ENCODE assay signal across 9 mouse cellular contexts in genomic region chr7:57473811-57474525, GRCm38 (mm10). TPM values are rescaled to one million over a fixed set of nuclear protein-coding genes. Genes with fewer than 3 reads are reported as not detected.
DNase-seq lines count a peak whose midpoint lies in the region; ATAC-seq lines count a peak whose summit lies in the region.
"Had no signal": no experiment of that assay in that cellular context is flagged by ENCODE, and none has a peak within 500 bp of the region (broad histone marks: within the 10 kb centered on the region; RNA-seq: fewer than 3 reads in every experiment).

No protein-coding gene starts in this region.

- H3K27ac ChIP-seq in midbrain, embryonic 13.5 days, result no peak overlapping the region
- H3K27ac ChIP-seq: limb, embryonic 12.5 days had no signal

- H3K9me3 ChIP-seq in midbrain, embryonic 13.5 days, result no peaks in the 10 kb centered on the region
- H3K9me3 ChIP-seq: limb, embryonic 12.5 days had no signal

- ATAC-seq in midbrain, embryonic 13.5 days, result peak; percentile 90
- ATAC-seq in megakaryocyte progenitor cell, adult 5-6 weeks (replicated peaks; ENCODE audit: poor library complexity), result no peak

- no peaks in the 10 kb centered on the region for H3K27me3 ChIP-seq in midbrain, embryonic 13.5 days
- H3K27me3 ChIP-seq: limb, embryonic 12.5 days had no signal

- DNase-seq in urinary bladder, postnatal 14 days (ENCODE audit: low spot score), result peak; percentile 50
- DNase-seq in urinary bladder, postnatal 4 days (ENCODE audit: low spot score in 2 of 2), result no peak
- peak; percentile 16 for DNase-seq in cerebellum, adult 8-10 months
- peak; percentile 59 to 90 for DNase-seq in frontal cortex, adult 2 months (ENCODE audit: extremely low spot score in 1 of 2, low spot score in 1 of 2)
- peak; percentile 72 for DNase-seq in layer of hippocampus, adult 11-12 months (ENCODE audit: low spot score)
- DNase-seq in spleen, postnatal 4 days (ENCODE audit: low spot score in 2 of 2), result no peak

- no peaks in the 10 kb centered on the region for H3K4me1 ChIP-seq in midbrain, embryonic 13.5 days (replicated peaks)
- H3K4me1 ChIP-seq: limb, embryonic 12.5 days had no signal

- no peak overlapping the region for H3K4me3 ChIP-seq in midbrain, embryonic 13.5 days (replicated peaks)
- H3K4me3 ChIP-seq: limb, embryonic 12.5 days had no signal

- H3K36me3 ChIP-seq in midbrain, embryonic 13.5 days, result no peaks in the 10 kb centered on the region
- H3K36me3 ChIP-seq: limb, embryonic 12.5 days had no signal

- 83% methylated on average over 4 of the region's 4 CpGs for WGBS in midbrain, embryonic 13.5 days

- H3K4me2 ChIP-seq in midbrain, embryonic 13.5 days (replicated peaks), result no peak overlapping the region
- H3K4me2 ChIP-seq: limb, embryonic 12.5 days had no signal

- no peak overlapping the region for H3K9ac ChIP-seq in midbrain, embryonic 13.5 days (replicated peaks)
- H3K9ac ChIP-seq: limb, embryonic 12.5 days had no signal

RNA-seq across cellular contexts. Expression of gene Gabra5, which starts 35.9 kb away (rescaled TPM):
- 84.3 and 85.0 TPM in 2 replicates for polyA plus RNA-seq in frontal cortex, adult 2 months (2012; rRNA removed)
- polyA plus RNA-seq in midbrain, embryonic 13.5 days (2015; fragmentation: Nextera tagmentation; extraction: Ambion mirVana), result 8.3 and 9.6 TPM in 2 replicates
- total RNA-seq in megakaryocyte progenitor cell, adult 5-6 weeks (2015), result not detected in 2 replicates
- total RNA-seq in megakaryocyte progenitor cell, adult 5-6 weeks (2017), result not detected in 2 replicates

RNA-seq across cellular contexts. Expression of gene Gabrb3, which starts 54.5 kb away (rescaled TPM):
- 106 TPM in 2 replicates for polyA plus RNA-seq in frontal cortex, adult 2 months (2012; rRNA removed)
- 27.7 and 28.7 TPM in 2 replicates for polyA plus RNA-seq in midbrain, embryonic 13.5 days (2015; fragmentation: Nextera tagmentation; extraction: Ambion mirVana)
- not detected in 2 replicates for total RNA-seq in megakaryocyte progenitor cell, adult 5-6 weeks (2015)
- not detected in 2 replicates for total RNA-seq in megakaryocyte progenitor cell, adult 5-6 weeks (2017)

Comparison
In these comparisons a context has a peak if more than half of its experiments do, and no peak if none do; other contexts are left out.
1. DNase-seq: peak in urinary bladder, postnatal 14 days (single experiment), cerebellum, adult 8-10 months (single experiment), frontal cortex, adult 2 months (2 of 2) and layer of hippocampus, adult 11-12 months (single experiment); none in urinary bladder, postnatal 4 days (0 of 2) and spleen, postnatal 4 days (0 of 2).